ENCODE assay signal across 8 mouse cellular contexts in the genomic region with DNA sequence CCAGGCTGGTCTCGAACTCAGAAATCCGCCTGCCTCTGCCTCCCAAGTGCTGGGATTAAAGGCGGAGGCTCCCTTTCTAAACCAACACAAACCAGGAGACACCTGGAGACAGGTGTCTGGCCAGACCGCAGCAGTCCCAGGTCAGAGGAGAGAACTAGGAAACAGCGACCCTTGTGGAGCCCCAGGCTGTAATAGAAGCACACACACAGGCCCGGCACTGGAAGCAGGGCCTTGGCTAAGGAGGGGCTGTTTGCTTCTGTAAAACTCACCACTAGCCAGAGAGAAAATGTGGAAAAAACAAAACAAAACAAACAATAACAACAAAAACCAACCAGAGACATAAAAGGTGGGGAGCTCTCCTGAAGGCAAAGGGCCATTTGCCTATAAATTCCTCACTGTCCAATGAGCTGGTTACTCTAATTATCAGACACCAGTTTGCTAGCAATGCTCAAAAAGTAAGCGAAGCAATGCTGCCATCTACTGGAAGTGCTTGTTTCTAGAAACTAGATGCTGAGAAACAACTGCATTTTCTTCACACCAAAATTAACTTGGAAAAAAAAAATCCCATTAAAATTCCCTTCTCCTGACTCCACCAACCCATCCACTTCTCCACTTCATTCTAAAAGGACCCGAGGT.
DNase-seq lines count a peak whose midpoint lies in the region; ATAC-seq and TF ChIP-seq lines count a peak whose summit lies in the region.
"Had no signal": no experiment of that assay in that cellular context is flagged by ENCODE, and none has a peak within 500 bp of the region (broad histone marks: within the 10 kb centered on the region; RNA-seq: fewer than 3 reads in every experiment).

No protein-coding gene starts in this region.

- no peak overlapping the region for H3K9ac ChIP-seq in kidney, embryonic 15.5 days
- H3K9ac ChIP-seq in limb, embryonic 14.5 days (ENCODE audit: low read depth, low read length, severe bottlenecking): no peak overlapping the region
- no peak overlapping the region for H3K9ac ChIP-seq in neural tube, embryonic 13.5 days
- H3K9ac ChIP-seq: heart, embryonic 15.5 days had no signal

- H3K4me3 ChIP-seq in G1E (ENCODE audit: low read depth, low read length): no peak overlapping the region
- no peak overlapping the region for H3K4me3 ChIP-seq in kidney, embryonic 15.5 days (replicated peaks)
- no peak overlapping the region for H3K4me3 ChIP-seq in limb, embryonic 14.5 days (replicated peaks; ENCODE audit: low read length)
- H3K4me3 ChIP-seq in neural tube, embryonic 13.5 days: no peak overlapping the region
- H3K4me3 ChIP-seq: heart, embryonic 15.5 days had no signal

- no peak overlapping the region for H3K4me2 ChIP-seq in kidney, embryonic 15.5 days
- H3K4me2 ChIP-seq in limb, embryonic 14.5 days (replicated peaks; ENCODE audit: low read depth, low read length, severe bottlenecking): no peak overlapping the region
- H3K4me2 ChIP-seq in neural tube, embryonic 13.5 days: no peak overlapping the region
- H3K4me2 ChIP-seq: heart, embryonic 15.5 days had no signal

- peak; percentile 82 for ATAC-seq in CD4-positive, CD25-positive, alpha-beta regulatory T cell, adult 4 months
- ATAC-seq in G1E (ENCODE audit: extremely low read depth, insufficient number of reproducible peaks, low FRiP score, poor library complexity, severe bottlenecking): peak; percentile 72
- peak; percentile 74 for ATAC-seq in frontal cortex, adult (ENCODE audit: low TSS enrichment)
- peak; percentile 63 for ATAC-seq in kidney, embryonic 15.5 days (replicated peaks; ENCODE audit: low FRiP score)
- ATAC-seq in limb, embryonic 14.5 days (ENCODE audit: low FRiP score, low read depth): no peak; the same call in 1 of the 2 replicates
- peak; percentile 62; the same call in 1 of the 2 replicates for ATAC-seq in neural tube, embryonic 13.5 days (ENCODE audit: low read depth)

- H3K27me3 ChIP-seq in G1E (ENCODE audit: insufficient read depth, low read length): no peaks in the 10 kb centered on the region
- H3K27me3 ChIP-seq in kidney, embryonic 15.5 days: no peaks in the 10 kb centered on the region
- no peaks in the 10 kb centered on the region for H3K27me3 ChIP-seq in limb, embryonic 14.5 days (ENCODE audit: control insufficient read depth, insufficient read depth, low read length)
- no peaks in the 10 kb centered on the region for H3K27me3 ChIP-seq in neural tube, embryonic 13.5 days
- H3K27me3 ChIP-seq: heart, embryonic 15.5 days had no signal

- TF ChIP-seq POLR2A in limb, embryonic 14.5 days (IDR thresholded peaks at IDR 0.05; ENCODE audit: borderline replicate concordance, extremely low read depth, insufficient read depth, insufficient read length): no peak

- H3K27ac ChIP-seq in kidney, embryonic 15.5 days: no peak overlapping the region
- H3K27ac ChIP-seq in limb, embryonic 14.5 days (replicated peaks; ENCODE audit: low read depth, low read length): no peak overlapping the region
- no peak overlapping the region for H3K27ac ChIP-seq in neural tube, embryonic 13.5 days (replicated peaks)
- H3K27ac ChIP-seq: heart, embryonic 15.5 days had no signal

- peak; percentile 51 for DNase-seq in G1E (ENCODE audit: low spot score)
- peak; percentile 69 for DNase-seq in cerebellum, adult 8-10 months
- peak; percentile 91 for DNase-seq in limb, embryonic 14.5 days (ENCODE audit: low spot score)

- no peaks in the 10 kb centered on the region for H3K9me3 ChIP-seq in G1E (replicated peaks)
- no peaks in the 10 kb centered on the region for H3K9me3 ChIP-seq in kidney, embryonic 15.5 days (replicated peaks)
- H3K9me3 ChIP-seq in limb, embryonic 14.5 days (ENCODE audit: control insufficient read depth, low read length): no peaks in the 10 kb centered on the region
- no peaks in the 10 kb centered on the region for H3K9me3 ChIP-seq in neural tube, embryonic 13.5 days
- H3K9me3 ChIP-seq: heart, embryonic 15.5 days had no signal

- H3K4me1 ChIP-seq in G1E (ENCODE audit: insufficient read depth, low read depth, low read length): no peaks in the 10 kb centered on the region
- peaks cover 14% of the 10 kb centered on the region; the same call in 1 of the 2 replicates for H3K4me1 ChIP-seq in kidney, embryonic 15.5 days
- no peaks in the 10 kb centered on the region for H3K4me1 ChIP-seq in limb, embryonic 14.5 days (ENCODE audit: control insufficient read depth, insufficient read depth, low read length)
- H3K4me1 ChIP-seq in neural tube, embryonic 13.5 days (replicated peaks): 0 out of 2 replicates have a peak, but pooled peaks cover 2% of the 10 kb centered on the region
- H3K4me1 ChIP-seq: heart, embryonic 15.5 days had no signal

- peaks cover 40% of the 10 kb centered on the region for H3K36me3 ChIP-seq in G1E (replicated peaks)
- H3K36me3 ChIP-seq in kidney, embryonic 15.5 days: no peaks in the 10 kb centered on the region
- H3K36me3 ChIP-seq in limb, embryonic 14.5 days (ENCODE audit: control insufficient read depth, insufficient read depth, low read length): no peaks in the 10 kb centered on the region
- no peaks in the 10 kb centered on the region for H3K36me3 ChIP-seq in neural tube, embryonic 13.5 days
- H3K36me3 ChIP-seq: heart, embryonic 15.5 days had no signal

- no peak for TF ChIP-seq CTCF in G1E (IDR thresholded peaks at IDR 0.05; ENCODE audit: low read depth, low read length)

- 53% methylated on average over 8 of the region's 8 CpGs for WGBS in kidney, embryonic 15.5 days
- WGBS in limb, embryonic 14.5 days: 46% methylated on average over 8 of the region's 8 CpGs
- WGBS in neural tube, embryonic 13.5 days: 55% methylated on average over 8 of the region's 8 CpGs
